Mouse (Mus musculus) thymus, adult 2 months (tissue): Measurements from ENCODE around the gene Cabcoco1. TPM values are rescaled to one million over a fixed set of nuclear protein-coding genes. Genes with fewer than 3 reads are reported as not detected.

Source experiments
- DNase-seq: peaks from one replicate; pipeline ENCODE4 v3.0.0; 2021
- H3K27ac ChIP-seq: fragments of 200-500 bp; 2 replicates; pipeline ENCODE4 v1.5.1; 2012; ENCODE audit warnings: low read length, control low read depth; ENCODE audit not compliant: control insufficient read depth, insufficient read depth
- H3K27me3 ChIP-seq: fragments of 200-500 bp; 2 replicates; pipeline ENCODE4 v1.6.1; 2012; ENCODE audit warnings: mild to moderate bottlenecking, low read length, moderate library complexity, mixed read lengths; ENCODE audit not compliant: control insufficient read depth, insufficient read depth
- H3K36me3 ChIP-seq: fragments of 200-500 bp; 2 replicates; pipeline ENCODE4 v1.6.1; 2012; ENCODE audit warnings: mild to moderate bottlenecking, low read length, moderate library complexity; ENCODE audit not compliant: control insufficient read depth, insufficient read depth
- H3K4me1 ChIP-seq: fragments of 200-500 bp; replicated peaks from 2 replicates; pipeline ENCODE4 v1.6.1; 2012; ENCODE audit warnings: low read length; ENCODE audit not compliant: control insufficient read depth, insufficient read depth
- H3K4me3 ChIP-seq: fragments of 200-500 bp; 2 replicates; pipeline ENCODE4 v1.5.1; 2012; ENCODE audit warnings: mild to moderate bottlenecking, low read length, control low read depth, moderate library complexity; ENCODE audit not compliant: control insufficient read depth, insufficient read depth
- CTCF ChIP-seq: fragments of 200-500 bp; IDR thresholded peaks from 2 replicates; pipeline ENCODE4 v1.5.1; 2012; ENCODE audit warnings: mild to moderate bottlenecking, control low read depth, low read length, moderate library complexity, borderline replicate concordance; ENCODE audit not compliant: control insufficient read depth, poor library complexity, insufficient read depth; ENCODE audit errors: extremely low read depth
- POLR2A ChIP-seq: fragments of 200-500 bp; IDR thresholded peaks from 2 replicates; pipeline ENCODE4 v1.6.1; 2012; ENCODE audit warnings: mild to moderate bottlenecking, low read length, control low read depth, moderate library complexity; ENCODE audit not compliant: control insufficient read depth, poor library complexity, insufficient read depth; ENCODE audit errors: extremely low read depth
- WGBS: fragments of 180-500 bp; shearing (Covaris S2); methylation state at CpG from one replicate; pipeline ENCODE4 v1.1.7; 2018; 5-methylcytosine and 5-hydroxymethylcytosine counted together
- polyA plus RNA-seq: library from polyadenylated mRNA; depleted of rRNA; stranded (reverse); fragments of >200 nt; gene quantifications from 2 replicates; pipeline ENCODE4 v1.2.3, GENCODE M21; 2012

Gene Cabcoco1
- polyA plus RNA-seq, 1 experiment, result 0.73 TPM

GRCm38 (mm10) chr10:68441931-68442662 is 99.6 kb downstream of the Cabcoco1 start:
- Histone ChIP-seq H3K4me1 (peaks cover 5% of the 10 kb centered on the region), H3K27me3 (no peaks in the 10 kb centered on the region), H3K36me3 (no peaks in the 10 kb centered on the region), H3K27ac (no peak overlapping the region), H3K4me3 (no peak overlapping the region)
- TF ChIP-seq POLR2A, result no peak
- no peak for DNase-seq
- 44% methylated on average over 10 of the region's 10 CpGs for WGBS

GRCm38 (mm10) chr10:68440515-68440914 is 101.2 kb downstream of the Cabcoco1 start:
- TF ChIP-seq POLR2A, result no peak
- no peak for TF ChIP-seq CTCF
- WGBS, result 94% methylated on average over 8 of the region's 8 CpGs

GRCm38 (mm10) chr10:68435754-68436153 is 105.9 kb downstream of the Cabcoco1 start:
- Histone ChIP-seq H3K36me3 (no peaks in the 10 kb centered on the region), H3K4me1 (no peaks in the 10 kb centered on the region), H3K27ac (no peak overlapping the region), H3K27me3 (no peaks in the 10 kb centered on the region), H3K4me3 (no peak overlapping the region)
- 95% methylated on average over 7 of the region's 7 CpGs for WGBS
- TF ChIP-seq POLR2A (no peak), CTCF (no peak)
- no peak for DNase-seq

More at GRCm38 (mm10) chr10:68440515-68440914, 101.2 kb downstream of the Cabcoco1 start:
- peaks cover 3% of the 10 kb centered on the region; the same call in 1 of the 2 replicates for H3K4me1 ChIP-seq
- no peak overlapping the region for H3K27ac ChIP-seq
- no peaks in the 10 kb centered on the region for H3K36me3 ChIP-seq
- no peaks in the 10 kb centered on the region for H3K27me3 ChIP-seq
- DNase-seq, result no peak
- H3K4me3 ChIP-seq, result no peak overlapping the region

GRCm38 (mm10) chr10:68435001-68435560 is 106.6 kb downstream of the Cabcoco1 start:
- no peak for TF ChIP-seq CTCF
- TF ChIP-seq POLR2A, result no peak
- no peak overlapping the region for H3K4me3 ChIP-seq
- no peak for DNase-seq
- no peaks in the 10 kb centered on the region for H3K4me1 ChIP-seq
- no peaks in the 10 kb centered on the region for H3K36me3 ChIP-seq
- no peak overlapping the region for H3K27ac ChIP-seq
- H3K27me3 ChIP-seq, result no peaks in the 10 kb centered on the region
- WGBS, result 92% methylated on average over 13 of the region's 13 CpGs

DNA sequence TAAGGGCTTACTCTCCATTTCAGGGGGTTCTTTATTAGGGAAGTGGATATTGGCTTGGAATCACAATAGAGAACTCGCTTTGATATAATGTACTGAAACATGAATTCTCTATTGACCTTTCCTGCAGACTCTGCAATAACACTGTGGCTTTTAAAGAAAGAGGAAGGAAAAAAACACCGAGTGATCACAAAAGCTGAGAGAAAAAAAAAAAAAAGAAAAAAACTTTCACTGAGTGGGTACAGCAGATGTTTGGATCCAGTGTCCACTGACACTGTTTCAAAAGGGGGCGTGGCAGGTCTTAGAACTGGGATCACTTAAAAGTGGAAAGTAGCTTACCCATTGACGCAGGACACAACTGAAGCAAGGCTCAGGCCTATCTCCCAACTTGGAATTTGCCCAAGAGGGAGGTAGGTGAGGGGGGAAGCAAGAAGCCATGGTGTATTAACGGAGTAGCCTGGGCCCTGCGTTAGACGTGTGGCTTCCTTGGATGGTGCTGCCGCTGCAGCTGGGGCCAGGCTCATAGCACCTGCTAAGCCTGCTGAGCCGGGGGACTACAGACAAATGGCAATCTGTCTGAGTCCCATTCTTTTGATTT is 107.6 kb downstream of the Cabcoco1 start:
- TF ChIP-seq POLR2A, result no peak
- H3K27me3 ChIP-seq, result no peaks in the 10 kb centered on the region
- 32% methylated on average over 9 of the region's 9 CpGs for WGBS
- H3K36me3 ChIP-seq, result no peaks in the 10 kb centered on the region
- H3K4me3 ChIP-seq, result no peak overlapping the region
- H3K27ac ChIP-seq, result no peak overlapping the region
- H3K4me1 ChIP-seq, result no peaks in the 10 kb centered on the region
- DNase-seq, result no peak

- no peaks in the 10 kb centered on the region for H3K27me3 ChIP-seq
- no peaks in the 10 kb centered on the region for H3K36me3 ChIP-seq
- H3K4me3 ChIP-seq, result no peak overlapping the region
- no peak overlapping the region for H3K27ac ChIP-seq
- DNase-seq, result no peak
- no peaks in the 10 kb centered on the region for H3K4me1 ChIP-seq
- 28% methylated on average over 6 of the region's 6 CpGs for WGBS
- TF ChIP-seq POLR2A (no peak), CTCF (no peak)
Observed at GRCm38 (mm10) chr10:68431346-68431745, 110.3 kb downstream of the Cabcoco1 start.
